22 mouse cellular contexts compared by ENCODE assay signal in genomic region chr7:141341689-141342226, GRCm38 (mm10). TPM values are rescaled to one million over a fixed set of nuclear protein-coding genes. Genes with fewer than 3 reads are reported as not detected.
DNase-seq lines count a peak whose midpoint lies in the region; ATAC-seq and TF ChIP-seq lines count a peak whose summit lies in the region.
"Had no signal": no experiment of that assay in that cellular context is flagged by ENCODE, and none has a peak within 500 bp of the region (broad histone marks: within the 10 kb centered on the region; RNA-seq: fewer than 3 reads in every experiment).

No protein-coding gene starts in this region.

- no peaks in the 10 kb centered on the region for H3K9me3 ChIP-seq in intestine, postnatal 0 days (ENCODE audit: control insufficient read depth)
- no peaks in the 10 kb centered on the region for H3K9me3 ChIP-seq in stomach, postnatal 0 days (ENCODE audit: control insufficient read depth, low read length)
- H3K9me3 ChIP-seq: heart, embryonic 15.5 days; hindbrain, embryonic 15.5 days; midbrain, embryonic 10.5 days; neural tube, embryonic 15.5 days had no signal

- peak overlapping the region; percentile 62 for H3K9ac ChIP-seq in intestine, postnatal 0 days (ENCODE audit: low read depth, low read length)
- no peak overlapping the region for H3K9ac ChIP-seq in stomach, postnatal 0 days (ENCODE audit: low read length)
- H3K9ac ChIP-seq: forebrain, postnatal 0 days; heart, embryonic 15.5 days; hindbrain, embryonic 15.5 days; liver, embryonic 14.5 days; neural tube, embryonic 15.5 days had no signal

- TF ChIP-seq EP300 in stomach, postnatal 0 days (optimal IDR thresholded peaks at IDR 0.05): no peak

- H3K36me3 ChIP-seq in intestine, postnatal 0 days (ENCODE audit: control insufficient read depth, insufficient read depth): peaks cover 8% of the 10 kb centered on the region; the same call in 1 of the 2 replicates
- no peaks in the 10 kb centered on the region for H3K36me3 ChIP-seq in stomach, postnatal 0 days (ENCODE audit: control insufficient read depth, insufficient read depth, low read length)
- H3K36me3 ChIP-seq: heart, embryonic 15.5 days; hindbrain, embryonic 15.5 days; midbrain, embryonic 10.5 days; neural tube, embryonic 15.5 days had no signal

- DNase-seq in kidney, postnatal 14 days: peak; percentile 15
- no peak for DNase-seq in kidney, postnatal 10 days
- DNase-seq in lung, postnatal 25 days (ENCODE audit: low spot score): peak; percentile 44
- DNase-seq in lung, postnatal 10 days: no peak
- DNase-seq in stomach, postnatal 0 days (ENCODE audit: low spot score): peak; percentile 52
- DNase-seq: adrenal gland, adult 2 months; cerebellum, adult 11 months; cerebellum, adult 9-11 months; forebrain, postnatal 0 days; gastrocnemius, postnatal 14 days; heart, adult 2 months; kidney, adult 11 months; right cerebral cortex, adult 18-20 months; right cerebral cortex, postnatal 4 days; thymus, postnatal 25 days had no signal

- H3K4me1 ChIP-seq in intestine, postnatal 0 days (replicated peaks; ENCODE audit: control insufficient read depth, insufficient read depth, low read length): peaks cover 19% of the 10 kb centered on the region; the same call in 1 of the 2 replicates
- H3K4me1 ChIP-seq in stomach, postnatal 0 days (replicated peaks; ENCODE audit: control insufficient read depth, insufficient read depth): no peaks in the 10 kb centered on the region

- no peaks in the 10 kb centered on the region for H3K27me3 ChIP-seq in intestine, postnatal 0 days (replicated peaks; ENCODE audit: control insufficient read depth, insufficient read depth, low read length)
- no peaks in the 10 kb centered on the region for H3K27me3 ChIP-seq in stomach, postnatal 0 days (ENCODE audit: control insufficient read depth, insufficient read depth, low read length)
- H3K27me3 ChIP-seq: hindbrain, embryonic 15.5 days had no signal

- H3K4me2 ChIP-seq in intestine, postnatal 0 days (replicated peaks; ENCODE audit: low read depth): peak overlapping the region; percentile 73
- H3K4me2 ChIP-seq in stomach, postnatal 0 days (replicated peaks; ENCODE audit: low read depth): no peak overlapping the region
- H3K4me2 ChIP-seq: heart, embryonic 15.5 days; hindbrain, embryonic 15.5 days; neural tube, embryonic 15.5 days had no signal

- 0 out of 2 replicates have a peak overlapping the region, but pooled peaks have one; percentile 0 for H3K4me3 ChIP-seq in intestine, postnatal 0 days (ENCODE audit: low read depth, low read length)
- no peak overlapping the region for H3K4me3 ChIP-seq in stomach, postnatal 0 days (ENCODE audit: low read depth, low read length)
- H3K4me3 ChIP-seq: heart, adult 2 months; heart, embryonic 15.5 days; hindbrain, embryonic 15.5 days; midbrain, embryonic 10.5 days; neural tube, embryonic 15.5 days had no signal

- TF ChIP-seq CTCF in intestine, postnatal 0 days (IDR thresholded peaks at IDR 0.05; ENCODE audit: low read depth): no peak
- no peak for TF ChIP-seq CTCF in stomach, postnatal 0 days (IDR thresholded peaks at IDR 0.05; ENCODE audit: low read depth)

- WGBS in intestine, postnatal 0 days: 42% methylated on average over 10 of the region's 10 CpGs
- WGBS in stomach, postnatal 0 days: 64% methylated on average over 10 of the region's 10 CpGs

- no peak for ATAC-seq in intestine, postnatal 0 days
- no peak for ATAC-seq in stomach, postnatal 0 days (ENCODE audit: low FRiP score, low TSS enrichment)
- no peak for ATAC-seq in inflammation-experienced regulatory T-cells, adult 6 months
- ATAC-seq: forebrain, postnatal 0 days had no signal

- peak overlapping the region; percentile 98 for H3K27ac ChIP-seq in intestine, postnatal 0 days (ENCODE audit: low read depth, low read length)
- 0 out of 2 replicates have a peak overlapping the region, but pooled peaks have one; percentile 20 for H3K27ac ChIP-seq in stomach, postnatal 0 days (replicated peaks)
- H3K27ac ChIP-seq: heart, adult 2 months; heart, embryonic 15.5 days; hindbrain, embryonic 15.5 days; liver, embryonic 14.5 days; midbrain, embryonic 10.5 days; neural tube, embryonic 15.5 days had no signal

RNA-seq across cellular contexts. Expression of gene Eps8l2, which starts 3.1 kb away (rescaled TPM):
- 234 and 248 TPM in 2 replicates for polyA plus RNA-seq in intestine, postnatal 0 days (2015; fragmentation: Nextera tagmentation; extraction: Ambion mirVana)
- polyA plus RNA-seq in stomach, postnatal 0 days (2015; fragmentation: Nextera tagmentation; extraction: Ambion mirVana): 86.1 and 96.5 TPM in 2 replicates
- not detected for polyA plus RNA-seq in inflammation-experienced regulatory T-cells, adult 6 months (2017; shearing (Covaris generic))

RNA-seq across cellular contexts. Expression of gene Tmem80, which starts 14.2 kb away (rescaled TPM):
- polyA plus RNA-seq in intestine, postnatal 0 days (2015; fragmentation: Nextera tagmentation; extraction: Ambion mirVana): 21.8 and 23.3 TPM in 2 replicates
- polyA plus RNA-seq in stomach, postnatal 0 days (2015; fragmentation: Nextera tagmentation; extraction: Ambion mirVana): 18.6 and 19.7 TPM in 2 replicates
- polyA plus RNA-seq in inflammation-experienced regulatory T-cells, adult 6 months (2017; shearing (Covaris generic)): 10 to 100 TPM; 27.1 to 41.1 (median 39.1) TPM

RNA-seq across cellular contexts. Expression of gene Deaf1, which starts 14.3 kb away (rescaled TPM):
- 52.8 and 55.7 TPM in 2 replicates for polyA plus RNA-seq in intestine, postnatal 0 days (2015; fragmentation: Nextera tagmentation; extraction: Ambion mirVana)
- polyA plus RNA-seq in stomach, postnatal 0 days (2015; fragmentation: Nextera tagmentation; extraction: Ambion mirVana): 37.6 and 40.1 TPM in 2 replicates
- 10 to 100 TPM; 17.6 to 37.9 (median 34.6) TPM for polyA plus RNA-seq in inflammation-experienced regulatory T-cells, adult 6 months (2017; shearing (Covaris generic))

RNA-seq across cellular contexts. Expression of gene Drd4, which starts 50.0 kb away (rescaled TPM):
- polyA plus RNA-seq in intestine, postnatal 0 days (2015; fragmentation: Nextera tagmentation; extraction: Ambion mirVana): 0.33 and 0.38 TPM in 2 replicates
- polyA plus RNA-seq in stomach, postnatal 0 days (2015; fragmentation: Nextera tagmentation; extraction: Ambion mirVana): 0.06 and 0.16 TPM in 2 replicates
- not detected for polyA plus RNA-seq in inflammation-experienced regulatory T-cells, adult 6 months (2017; shearing (Covaris generic))
- polyA plus RNA-seq: liver, embryonic 14.5 days had no signal

RNA-seq across cellular contexts. Expression of gene Taldo1, which starts 50.2 kb away (rescaled TPM):
- polyA plus RNA-seq in intestine, postnatal 0 days (2015; fragmentation: Nextera tagmentation; extraction: Ambion mirVana): 706 and 711 TPM in 2 replicates
- polyA plus RNA-seq in stomach, postnatal 0 days (2015; fragmentation: Nextera tagmentation; extraction: Ambion mirVana): 459 and 468 TPM in 2 replicates
- polyA plus RNA-seq in inflammation-experienced regulatory T-cells, adult 6 months (2017; shearing (Covaris generic)): 100 to 1,000 TPM; 271 to 329 (median 303) TPM

Comparison
In these comparisons a context has a peak if more than half of its experiments do, and no peak if none do; other contexts are left out.
1. DNase-seq: peak in kidney, postnatal 14 days (single experiment), lung, postnatal 25 days (single experiment) and stomach, postnatal 0 days (single experiment); none in kidney, postnatal 10 days (single experiment) and lung, postnatal 10 days (single experiment).
2. RNA of gene Eps8l2, which starts 3.1 kb away (polyA plus RNA-seq): 234 to 248 TPM in intestine, postnatal 0 days and 86.1 to 96.5 TPM in stomach, postnatal 0 days; not detected in inflammation-experienced regulatory T-cells, adult 6 months; every median in the first group is over 10 times any median in the second.